ENCODE assay signal across 8 mouse cellular contexts in the genomic region with DNA sequence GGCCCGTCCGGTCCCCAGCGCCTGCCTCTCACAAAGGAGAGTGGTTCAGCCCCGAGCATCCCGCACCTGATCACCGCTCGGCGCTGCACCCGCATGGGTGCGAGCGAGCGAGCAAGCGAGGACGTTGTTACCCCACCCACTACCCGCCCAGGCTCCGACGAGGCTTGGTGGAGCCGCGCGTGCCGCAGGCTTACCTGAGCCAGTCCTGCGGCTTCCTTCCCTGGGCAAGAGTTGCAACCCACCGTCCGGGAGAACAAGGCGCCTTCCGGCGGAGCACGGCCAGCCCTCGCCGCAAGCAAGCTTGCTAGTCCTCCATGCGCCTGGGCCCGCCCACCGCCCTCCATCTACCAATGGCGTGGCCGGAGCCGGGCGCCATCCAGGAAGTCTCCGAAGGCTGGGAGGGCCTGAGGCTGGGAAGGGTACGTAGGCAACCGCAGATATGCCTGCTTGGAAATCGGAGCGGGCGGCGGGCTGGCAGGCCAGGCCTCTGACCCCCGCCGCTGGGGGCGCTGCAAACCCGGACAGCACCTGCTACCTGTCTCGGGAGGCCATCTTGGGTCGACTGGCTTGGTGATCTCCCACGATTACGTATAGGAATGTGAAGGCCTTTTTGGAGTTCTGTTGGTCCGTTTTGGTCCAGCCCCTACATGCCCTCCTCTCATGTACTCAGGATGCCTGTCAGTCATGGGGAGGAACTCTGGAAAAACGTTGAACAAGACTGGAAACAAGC. TPM values are rescaled to one million over a fixed set of nuclear protein-coding genes. Genes with fewer than 3 reads are reported as not detected.
DNase-seq lines count a peak whose midpoint lies in the region; ATAC-seq and TF ChIP-seq lines count a peak whose summit lies in the region.

A gene (minus strand): TSS at position 297 of the 730 bp plus-strand sequence.

- no peaks in the 10 kb centered on the region; the same call in 1 of the 2 replicates for H3K79me2 ChIP-seq in heart, adult 2 months (replicated peaks; ENCODE audit: control insufficient read depth, insufficient read depth, low read length)

- no peaks in the 10 kb centered on the region for H3K27me3 ChIP-seq in embryonic facial prominence, embryonic 14.5 days (replicated peaks; ENCODE audit: control insufficient read depth, insufficient read depth, low read length)
- H3K27me3 ChIP-seq in heart, adult 2 months (ENCODE audit: control insufficient read depth, insufficient read depth, low read length) = no peaks in the 10 kb centered on the region
- no peaks in the 10 kb centered on the region for H3K27me3 ChIP-seq in limb, embryonic 14.5 days (ENCODE audit: control insufficient read depth, insufficient read depth, low read length)
- no peaks in the 10 kb centered on the region for H3K27me3 ChIP-seq in midbrain, postnatal 0 days (ENCODE audit: insufficient read depth, low read length)

- TF ChIP-seq POLR2A in heart, adult 2 months (IDR thresholded peaks at IDR 0.05; ENCODE audit: insufficient read depth, low read depth, low read length) = peak; percentile 86
- TF ChIP-seq POLR2A in limb, embryonic 14.5 days (IDR thresholded peaks at IDR 0.05; ENCODE audit: borderline replicate concordance, extremely low read depth, insufficient read depth, insufficient read length) = peak; percentile 93

- WGBS in embryonic facial prominence, embryonic 14.5 days = 0% methylated on average over 38 of the region's 54 CpGs
- under 1% methylated on average over 54 of the region's 54 CpGs for WGBS in heart, adult 2 months
- under 1% methylated on average over 41 of the region's 54 CpGs for WGBS in limb, embryonic 14.5 days
- 0% methylated on average over 53 of the region's 54 CpGs for WGBS in midbrain, postnatal 0 days

- intact Hi-C loops in heart, adult 2 months (cut with DNase I) = loop anchor here (1.0 to 5.0 kb wide), 3 partner anchors 13 to 60 kb away; a partner anchor contains a TSS

- peaks cover 4% of the 10 kb centered on the region; the same call in 1 of the 2 replicates for H3K4me1 ChIP-seq in embryonic facial prominence, embryonic 14.5 days (ENCODE audit: control insufficient read depth, insufficient read depth, low read length)
- H3K4me1 ChIP-seq in heart, adult 2 months (ENCODE audit: control insufficient read depth, insufficient read depth, low read length) = peaks cover 4% of the 10 kb centered on the region
- H3K4me1 ChIP-seq in limb, embryonic 14.5 days (ENCODE audit: control insufficient read depth, insufficient read depth, low read length) = peaks cover 13% of the 10 kb centered on the region
- H3K4me1 ChIP-seq in midbrain, postnatal 0 days (ENCODE audit: insufficient read depth, low read length) = peaks cover 10% of the 10 kb centered on the region

- peak; percentile 100 for ATAC-seq in embryonic facial prominence, embryonic 14.5 days (ENCODE audit: low read depth)
- peak; percentile 100 for ATAC-seq in limb, embryonic 14.5 days (ENCODE audit: low FRiP score, low read depth)
- ATAC-seq in midbrain, postnatal 0 days (ENCODE audit: low FRiP score) = peak; percentile 100

- peak within 1 kb of the TSS; percentile 67 for H3K9ac ChIP-seq in embryonic facial prominence, embryonic 14.5 days (ENCODE audit: low read depth, low read length)
- peak within 1 kb of the TSS; percentile 85 for H3K9ac ChIP-seq in heart, adult 2 months (ENCODE audit: low read depth, low read length)
- peak within 1 kb of the TSS; percentile 85 for H3K9ac ChIP-seq in limb, embryonic 14.5 days (ENCODE audit: low read depth, low read length, severe bottlenecking)
- H3K9ac ChIP-seq in midbrain, postnatal 0 days (replicated peaks; ENCODE audit: low read length, poor library complexity, severe bottlenecking) = peak within 1 kb of the TSS; percentile 84

- no peaks in the 10 kb centered on the region for H3K9me3 ChIP-seq in embryonic facial prominence, embryonic 14.5 days (ENCODE audit: control insufficient read depth, low read length)
- no peaks in the 10 kb centered on the region for H3K9me3 ChIP-seq in limb, embryonic 14.5 days (ENCODE audit: control insufficient read depth, low read length)
- H3K9me3 ChIP-seq in midbrain, postnatal 0 days (ENCODE audit: low read length) = no peaks in the 10 kb centered on the region

- peak within 1 kb of the TSS; percentile 70 for H3K4me2 ChIP-seq in embryonic facial prominence, embryonic 14.5 days (ENCODE audit: low read depth, low read length)
- H3K4me2 ChIP-seq in limb, embryonic 14.5 days (replicated peaks; ENCODE audit: low read depth, low read length, severe bottlenecking) = peak within 1 kb of the TSS; percentile 75
- H3K4me2 ChIP-seq in midbrain, postnatal 0 days (ENCODE audit: low read depth, low read length, poor library complexity, severe bottlenecking) = peak within 1 kb of the TSS; percentile 67

- TF ChIP-seq EP300 in heart, adult 2 months (IDR thresholded peaks at IDR 0.05; ENCODE audit: insufficient read depth, low read depth, low read length) = 0 out of 2 replicates have a peak, but pooled peaks have one; percentile 57

- peak within 1 kb of the TSS; percentile 61 for H3K4me3 ChIP-seq in embryonic facial prominence, embryonic 14.5 days (ENCODE audit: low read depth, low read length)
- H3K4me3 ChIP-seq in heart, adult 2 months = peak within 1 kb of the TSS; percentile 92
- H3K4me3 ChIP-seq in limb, embryonic 14.5 days (replicated peaks; ENCODE audit: low read length) = peak within 1 kb of the TSS; percentile 80
- H3K4me3 ChIP-seq in midbrain, postnatal 0 days (ENCODE audit: low read depth, low read length) = peak within 1 kb of the TSS; percentile 91

- DNase-seq in 3T3-L1 (ENCODE audit: low read depth, low spot score) = peak; percentile 98
- DNase-seq in adrenal gland, postnatal 4 days (ENCODE audit: low spot score in 2 of 2) = peak; percentile 93 to 97
- peak; percentile 99 for DNase-seq in embryonic facial prominence, embryonic 14.5 days (ENCODE audit: low spot score)
- peak; percentile 97 to 99 for DNase-seq in heart, adult 2 months
- peak; percentile 99 for DNase-seq in kidney, adult 9 months
- DNase-seq in limb, embryonic 14.5 days (ENCODE audit: low spot score) = peak; percentile 98
- peak; percentile 98 for DNase-seq in midbrain, postnatal 0 days (ENCODE audit: low spot score)
- DNase-seq in spleen, postnatal 14 days (ENCODE audit: low spot score in 2 of 2) = peak; percentile 96 to 98

- H3K27ac ChIP-seq in embryonic facial prominence, embryonic 14.5 days (replicated peaks; ENCODE audit: low read depth, low read length) = peak within 1 kb of the TSS; percentile 86
- H3K27ac ChIP-seq in heart, adult 2 months = peak within 1 kb of the TSS; percentile 86
- H3K27ac ChIP-seq in limb, embryonic 14.5 days (replicated peaks; ENCODE audit: low read depth, low read length) = peak within 1 kb of the TSS; percentile 89
- H3K27ac ChIP-seq in midbrain, postnatal 0 days (ENCODE audit: low read depth, low read length) = peak within 1 kb of the TSS; percentile 92

- no peak; the same call in 1 of the 2 replicates for TF ChIP-seq CTCF in heart, adult 2 months (IDR thresholded peaks at IDR 0.05)
- TF ChIP-seq CTCF in midbrain, postnatal 0 days (IDR thresholded peaks at IDR 0.05) = peak; percentile 86

- H3K36me3 ChIP-seq in embryonic facial prominence, embryonic 14.5 days (ENCODE audit: control insufficient read depth, insufficient read depth, low read length) = peaks cover 6% of the 10 kb centered on the region; the same call in 1 of the 2 replicates
- peaks cover 6% of the 10 kb centered on the region for H3K36me3 ChIP-seq in heart, adult 2 months (ENCODE audit: control insufficient read depth, insufficient read depth, low read length)
- peaks cover 8% of the 10 kb centered on the region; the same call in 1 of the 2 replicates for H3K36me3 ChIP-seq in limb, embryonic 14.5 days (ENCODE audit: control insufficient read depth, insufficient read depth, low read length)
- peaks cover 9% of the 10 kb centered on the region for H3K36me3 ChIP-seq in midbrain, postnatal 0 days (ENCODE audit: insufficient read depth, low read length)

RNA-seq across cellular contexts. Expression of the gene that starts here (rescaled TPM):
- total RNA-seq in adrenal gland, postnatal 4 days (2021) = 100 to 1,000 TPM; 153 to 165 TPM
- polyA plus RNA-seq in embryonic facial prominence, embryonic 14.5 days (2014; fragmentation: Nextera tagmentation; extraction: Ambion mirVana) = 35.5 and 42.9 TPM in 2 replicates
- 10 to 100 TPM; 36.7 to 45.2 TPM for total RNA-seq in heart, adult 2 months (2021)
- polyA plus RNA-seq in heart, adult 2 months (2012; rRNA removed) = 14.3 and 21.0 TPM in 2 replicates
- polyA plus RNA-seq in limb, embryonic 14.5 days (2012; rRNA removed) = 52.4 and 57.6 TPM in 2 replicates
- 50.0 and 52.6 TPM in 2 replicates for polyA plus RNA-seq in limb, embryonic 14.5 days (2014; fragmentation: Nextera tagmentation; extraction: Ambion mirVana)
- 109 and 128 TPM in 2 replicates for total RNA-seq in midbrain, postnatal 0 days (2014; rRNA removed)
- polyA plus RNA-seq in midbrain, postnatal 0 days (2015; fragmentation: Nextera tagmentation; extraction: Ambion mirVana) = 27.9 and 31.9 TPM in 2 replicates

Comparison
In these comparisons a context has a peak if more than half of its experiments do, and no peak if none do; other contexts are left out.
1. Peak in every context shown above with its lines: DNase-seq, ATAC-seq, H3K4me3 ChIP-seq and H3K27ac ChIP-seq.